ENCODE assay signal across 31 mouse cellular contexts in the genomic region with DNA sequence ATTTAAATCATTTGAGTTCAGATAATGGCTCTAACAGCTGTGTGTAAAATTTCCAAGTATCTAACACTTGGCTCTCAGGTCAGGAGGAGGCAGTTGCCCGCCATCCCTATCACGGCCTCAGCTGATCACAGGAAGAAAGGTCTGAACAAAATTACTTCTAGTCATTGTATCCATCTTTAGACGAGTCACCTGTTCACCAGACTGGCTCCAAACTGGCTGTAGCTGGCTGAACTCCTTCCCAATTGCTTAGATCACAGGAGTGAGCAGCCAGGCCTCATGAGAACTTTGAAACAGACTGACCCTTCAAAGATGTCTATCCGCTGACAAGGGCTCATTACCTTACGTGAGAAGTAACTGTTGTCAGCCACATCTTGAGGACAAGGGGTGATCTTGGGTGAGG. TPM values are rescaled to one million over a fixed set of nuclear protein-coding genes. Genes with fewer than 3 reads are reported as not detected.
DNase-seq lines count a peak whose midpoint lies in the region; ATAC-seq and TF ChIP-seq lines count a peak whose summit lies in the region.
"Had no signal": no experiment of that assay in that cellular context is flagged by ENCODE, and none has a peak within 500 bp of the region (broad histone marks: within the 10 kb centered on the region; RNA-seq: fewer than 3 reads in every experiment).

No protein-coding gene starts in this region.

- no peaks in the 10 kb centered on the region for H3K4me1 ChIP-seq in liver, embryonic 11.5 days (replicated peaks; ENCODE audit: control insufficient read depth, insufficient read depth, low read length)
- H3K4me1 ChIP-seq in liver, postnatal 0 days (ENCODE audit: insufficient read depth), result peaks cover 3% of the 10 kb centered on the region; the same call in 1 of the 2 replicates
- no peaks in the 10 kb centered on the region for H3K4me1 ChIP-seq in hindbrain, embryonic 11.5 days (replicated peaks; ENCODE audit: control insufficient read depth, insufficient read depth, low read length)
- H3K4me1 ChIP-seq: embryonic facial prominence, embryonic 13.5 days; neural tube, embryonic 15.5 days; stomach, embryonic 15.5 days had no signal

- no peak for TF ChIP-seq EP300 in liver, postnatal 0 days (IDR thresholded peaks at IDR 0.05; ENCODE audit: low read depth)

- H3K4me3 ChIP-seq in liver, embryonic 11.5 days (ENCODE audit: low read depth, low read length), result no peak overlapping the region
- peak overlapping the region; percentile 33 for H3K4me3 ChIP-seq in liver, postnatal 0 days (ENCODE audit: low read depth, low read length)
- H3K4me3 ChIP-seq in hindbrain, embryonic 11.5 days (ENCODE audit: low read depth, low read length), result no peak overlapping the region
- H3K4me3 ChIP-seq: embryonic facial prominence, embryonic 13.5 days; erythroblast, embryonic 14.5 days; forebrain, embryonic 12.5 days; heart, embryonic 15.5 days; hindbrain, embryonic 15.5 days; intestine, embryonic 15.5 days; layer of hippocampus, adult 2 months; limb, embryonic 13.5 days; midbrain, embryonic 10.5 days; myocyte; neural tube, embryonic 15.5 days; stomach, embryonic 15.5 days had no signal

- TF ChIP-seq CTCF in liver, postnatal 0 days (IDR thresholded peaks at IDR 0.05; ENCODE audit: low read depth), result no peak

- 76% methylated on average over 5 of the region's 5 CpGs for WGBS in liver, embryonic 11.5 days
- 67% methylated on average over 5 of the region's 5 CpGs for WGBS in liver, postnatal 0 days (ENCODE audit: insufficient replicate concordance)
- WGBS in hindbrain, embryonic 11.5 days, result 89% methylated on average over 5 of the region's 5 CpGs

- DNase-seq in kidney, adult 9 months, result peak; percentile 44
- no peak for DNase-seq in kidney, postnatal 14 days
- DNase-seq in kidney, postnatal 25 days, result peak; percentile 32 to 64
- DNase-seq in liver, embryonic 11.5 days (ENCODE audit: low spot score), result no peak
- DNase-seq in liver, postnatal 0 days, result no peak
- DNase-seq in cerebellum, adult 8-10 months, result no peak
- no peak for DNase-seq in hindbrain, embryonic 11.5 days (ENCODE audit: low spot score)
- DNase-seq: cerebellum, adult 2 months; cerebellum, postnatal 36 days; embryo, embryonic 11 days; gastrocnemius, postnatal 36 days; heart, postnatal 4 days; layer of hippocampus, postnatal 36 days; right cerebral cortex, adult 18-20 months; right cerebral cortex, postnatal 4 days; thymus, adult 2 months; thymus, postnatal 4 days had no signal

- no peak overlapping the region for H3K27ac ChIP-seq in liver, embryonic 11.5 days (ENCODE audit: low read depth, low read length)
- peak overlapping the region; percentile 72 for H3K27ac ChIP-seq in liver, postnatal 0 days (ENCODE audit: low read depth)
- H3K27ac ChIP-seq in hindbrain, embryonic 11.5 days (ENCODE audit: low read depth, low read length), result no peak overlapping the region
- H3K27ac ChIP-seq: embryonic facial prominence, embryonic 13.5 days; forebrain, embryonic 12.5 days; heart, embryonic 15.5 days; hindbrain, embryonic 15.5 days; intestine, embryonic 15.5 days; layer of hippocampus, adult 2 months; limb, embryonic 13.5 days; macrophage; neural tube, embryonic 15.5 days; stomach, embryonic 15.5 days had no signal

- ATAC-seq in liver, embryonic 11.5 days (replicated peaks; ENCODE audit: low FRiP score), result no peak
- ATAC-seq in liver, postnatal 0 days, result no peak
- no peak for ATAC-seq in hindbrain, embryonic 11.5 days (ENCODE audit: low FRiP score)
- ATAC-seq: intestine, embryonic 15.5 days; midbrain, embryonic 16.5 days had no signal

- peak overlapping the region; percentile 23; the same call in 1 of the 2 replicates for H3K4me2 ChIP-seq in liver, embryonic 11.5 days
- peak overlapping the region; percentile 61 for H3K4me2 ChIP-seq in liver, postnatal 0 days (ENCODE audit: low read depth, low read length)
- no peak overlapping the region for H3K4me2 ChIP-seq in hindbrain, embryonic 11.5 days (replicated peaks; ENCODE audit: low read depth, low read length)
- H3K4me2 ChIP-seq: embryonic facial prominence, embryonic 13.5 days; forebrain, embryonic 12.5 days; heart, embryonic 15.5 days; hindbrain, embryonic 15.5 days; intestine, embryonic 15.5 days; limb, embryonic 13.5 days; neural tube, embryonic 15.5 days; stomach, embryonic 15.5 days had no signal

- no peaks in the 10 kb centered on the region for H3K27me3 ChIP-seq in liver, embryonic 11.5 days (replicated peaks; ENCODE audit: control insufficient read depth, insufficient read depth, low read length)
- no peaks in the 10 kb centered on the region for H3K27me3 ChIP-seq in liver, postnatal 0 days (ENCODE audit: insufficient read depth, low read length)
- no peaks in the 10 kb centered on the region for H3K27me3 ChIP-seq in hindbrain, embryonic 11.5 days (ENCODE audit: control insufficient read depth, insufficient read depth, low read length)
- H3K27me3 ChIP-seq: embryonic facial prominence, embryonic 13.5 days; forebrain, embryonic 12.5 days; heart, embryonic 15.5 days; hindbrain, embryonic 15.5 days; intestine, embryonic 15.5 days; limb, embryonic 13.5 days; neural tube, embryonic 15.5 days; stomach, embryonic 15.5 days had no signal

- no peaks in the 10 kb centered on the region for H3K9me3 ChIP-seq in liver, embryonic 11.5 days (ENCODE audit: control insufficient read depth, low read length)
- no peaks in the 10 kb centered on the region for H3K9me3 ChIP-seq in liver, postnatal 0 days (ENCODE audit: low read length)
- H3K9me3 ChIP-seq in hindbrain, embryonic 11.5 days (ENCODE audit: control insufficient read depth, low read length), result no peaks in the 10 kb centered on the region
- H3K9me3 ChIP-seq: embryonic facial prominence, embryonic 13.5 days; forebrain, embryonic 12.5 days; heart, embryonic 15.5 days; hindbrain, embryonic 15.5 days; intestine, embryonic 15.5 days; limb, embryonic 13.5 days; midbrain, embryonic 10.5 days; neural tube, embryonic 15.5 days; stomach, embryonic 15.5 days had no signal

- no peak overlapping the region for H3K9ac ChIP-seq in liver, embryonic 11.5 days (ENCODE audit: low read depth, low read length)
- H3K9ac ChIP-seq in liver, postnatal 0 days (replicated peaks), result peak overlapping the region; percentile 44
- no peak overlapping the region for H3K9ac ChIP-seq in hindbrain, embryonic 11.5 days (ENCODE audit: low read depth, low read length)
- H3K9ac ChIP-seq: embryonic facial prominence, embryonic 13.5 days; forebrain, embryonic 12.5 days; heart, embryonic 15.5 days; hindbrain, embryonic 15.5 days; intestine, embryonic 15.5 days; limb, embryonic 13.5 days; neural tube, embryonic 15.5 days; stomach, embryonic 15.5 days had no signal

- no peaks in the 10 kb centered on the region for H3K36me3 ChIP-seq in liver, embryonic 11.5 days (ENCODE audit: control insufficient read depth, insufficient read depth, low read length)
- H3K36me3 ChIP-seq in liver, postnatal 0 days (replicated peaks; ENCODE audit: insufficient read depth, low read length), result no peaks in the 10 kb centered on the region
- no peaks in the 10 kb centered on the region for H3K36me3 ChIP-seq in hindbrain, embryonic 11.5 days (ENCODE audit: control insufficient read depth, insufficient read depth, low read length)
- H3K36me3 ChIP-seq: embryonic facial prominence, embryonic 13.5 days; forebrain, embryonic 12.5 days; heart, embryonic 15.5 days; hindbrain, embryonic 15.5 days; intestine, embryonic 15.5 days; limb, embryonic 13.5 days; midbrain, embryonic 10.5 days; neural tube, embryonic 15.5 days; stomach, embryonic 15.5 days had no signal

RNA-seq across cellular contexts. Expression of gene Lima1, which starts 28.0 kb away (rescaled TPM):
- 19.0 and 19.3 TPM in 2 replicates for polyA plus RNA-seq in liver, embryonic 11.5 days (2014; fragmentation: Nextera tagmentation; extraction: Ambion mirVana)
- polyA plus RNA-seq in liver, postnatal 0 days (2015; fragmentation: Nextera tagmentation; extraction: Ambion mirVana), result 14.8 and 15.0 TPM in 2 replicates
- 30.8 and 31.8 TPM in 2 replicates for polyA plus RNA-seq in hindbrain, embryonic 11.5 days (2014; fragmentation: Nextera tagmentation; extraction: Ambion mirVana)

Comparison
In these comparisons a context has a peak if more than half of its experiments do, and no peak if none do; other contexts are left out.
1. DNase-seq: peak in kidney, adult 9 months (single experiment) and kidney, postnatal 25 days (2 of 2); none in kidney, postnatal 14 days (single experiment), liver, embryonic 11.5 days (single experiment), liver, postnatal 0 days (single experiment), cerebellum, adult 8-10 months (single experiment) and hindbrain, embryonic 11.5 days (single experiment).